Mouse (Mus musculus) lung, adult 2 months (tissue): ENCODE measurements around the gene Ncoa7. TPM values are rescaled to one million over a fixed set of nuclear protein-coding genes. Genes with fewer than 3 reads are reported as not detected.

Experiments
- DNase-seq: peaks from one replicate; pipeline ENCODE4 v3.0.0; 2022
- H3K4me1 ChIP-seq: fragments of 200-500 bp; 2 replicates; pipeline ENCODE4 v1.6.1; 2011; ENCODE audit warnings: low read length; ENCODE audit not compliant: control insufficient read depth, insufficient read depth
- H3K4me3 ChIP-seq: fragments of 200-500 bp; replicated peaks from 2 replicates; pipeline ENCODE3; 2011; ENCODE audit warnings: low read depth, mild to moderate bottlenecking, control low read depth, low read length; ENCODE audit errors: extremely low read depth
- CTCF ChIP-seq: fragments of 200-500 bp; IDR thresholded peaks from 2 replicates; pipeline ENCODE4 v1.5.1; 2011; ENCODE audit warnings: mild to moderate bottlenecking, low read length, control low read depth; ENCODE audit not compliant: insufficient read depth
- POLR2A ChIP-seq: fragments of 200-500 bp; IDR thresholded peaks from 2 replicates; pipeline ENCODE4 v1.6.1; 2011; ENCODE audit warnings: low read depth, mild to moderate bottlenecking, control low read depth, low read length, borderline replicate concordance; ENCODE audit errors: extremely low read depth
- WGBS: fragments of 180-500 bp; shearing (Covaris S2); methylation state at CpG from one replicate; pipeline ENCODE4 v1.1.7; 2018; 5-methylcytosine and 5-hydroxymethylcytosine counted together
- polyA plus RNA-seq: library from polyadenylated mRNA; depleted of rRNA; stranded (reverse); fragments of >200 nt; gene quantifications from 2 replicates; pipeline ENCODE4 v1.2.3, GENCODE M21; 2012

Gene Ncoa7
- polyA plus RNA-seq, 1 experiment: 4.6 TPM

DNA sequence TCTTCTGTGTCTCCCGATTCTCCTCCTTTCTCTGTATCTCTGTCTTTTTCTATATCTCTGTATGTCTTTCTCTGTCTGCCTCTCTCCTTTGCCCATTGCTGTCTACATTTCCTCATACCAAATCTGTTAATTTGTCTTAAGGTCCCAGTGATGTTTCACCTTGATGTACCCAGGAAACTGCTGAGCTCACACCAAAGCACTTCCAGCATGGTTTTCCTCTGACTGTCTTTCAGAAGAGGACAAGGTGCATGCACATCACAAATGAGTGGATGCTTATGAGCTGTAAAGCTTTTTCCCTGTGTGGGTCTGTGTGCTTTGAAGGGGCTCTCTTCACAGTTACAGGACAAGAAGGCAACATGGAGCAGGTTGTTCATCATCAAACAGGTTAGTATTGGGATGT, 34.3 kb downstream of the Ncoa7 start:
- no peak overlapping the region for H3K4me3 ChIP-seq

DNA sequence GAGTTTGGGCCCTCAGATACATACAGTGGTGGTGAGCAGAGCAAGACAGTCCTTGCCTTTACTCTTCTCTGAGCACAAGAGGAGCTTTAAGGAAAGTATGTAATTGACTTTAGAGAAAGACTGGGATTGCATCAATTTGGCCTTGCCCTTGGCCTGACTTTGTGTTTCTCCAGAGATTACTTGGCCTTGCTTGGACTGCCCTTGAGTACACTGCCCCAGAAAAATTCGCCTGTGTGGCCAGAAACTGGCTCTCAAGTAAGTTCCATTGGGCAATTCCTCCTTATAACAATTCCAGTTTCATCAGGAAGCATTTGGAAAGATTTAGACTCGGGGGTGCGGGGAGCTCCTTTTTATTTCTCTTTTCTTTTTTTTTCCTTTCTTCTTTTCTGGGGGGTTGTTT, 34.9 kb downstream of the Ncoa7 start:
- Histone ChIP-seq H3K4me3 (no peak overlapping the region), H3K4me1 (peaks cover 10% of the 10 kb centered on the region)
- DNase-seq: no peak
- WGBS: 52% methylated on average over 3 of the region's 3 CpGs
- TF ChIP-seq CTCF: no peak
- TF ChIP-seq POLR2A: no peak

More for the DNA sequence above, 34.3 kb downstream of the Ncoa7 start:
- peaks cover 10% of the 10 kb centered on the region for H3K4me1 ChIP-seq
- no peak for TF ChIP-seq POLR2A
- TF ChIP-seq CTCF: no peak
- DNase-seq: no peak
- WGBS: 79% methylated on average over 1 of the region's 1 CpGs

DNA sequence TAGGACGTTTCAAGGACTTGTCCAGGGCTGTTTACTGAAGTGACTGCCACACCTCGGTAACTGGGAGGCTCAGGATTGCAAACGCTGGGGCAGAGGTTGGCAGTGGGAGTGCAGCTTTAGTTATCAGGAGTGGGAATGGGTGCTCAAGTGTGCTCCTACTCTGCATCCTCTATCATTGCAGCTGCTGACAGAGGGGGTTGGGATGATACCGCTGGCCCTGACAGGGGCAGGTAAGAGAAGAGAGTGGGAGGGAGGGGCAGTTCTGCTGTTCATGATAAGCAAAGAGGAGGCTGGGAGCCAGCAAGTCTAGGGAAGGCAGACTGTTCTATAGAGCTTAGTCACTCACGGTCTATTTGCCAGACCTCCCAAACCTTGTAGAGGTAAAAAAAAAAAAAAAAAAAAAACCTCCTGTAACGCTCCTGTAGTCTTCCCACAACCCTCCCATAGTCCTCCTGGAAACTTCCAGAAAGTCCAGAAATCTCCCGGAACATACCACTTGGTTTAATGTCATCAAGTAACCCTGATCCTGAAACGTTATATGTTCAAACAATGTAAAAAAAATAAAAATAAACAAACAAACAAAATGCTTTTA, 39.9 kb downstream of the Ncoa7 start:
- no peak overlapping the region for H3K4me3 ChIP-seq
- no peak for DNase-seq
- H3K4me1 ChIP-seq: peaks cover 10% of the 10 kb centered on the region
- WGBS: 65% methylated on average over 8 of the region's 8 CpGs
- no peak for TF ChIP-seq POLR2A
- no peak for TF ChIP-seq CTCF

GRCm38 (mm10) chr10:30762284-30762964, 40.7 kb downstream of the Ncoa7 start:
- peaks cover 8% of the 10 kb centered on the region for H3K4me1 ChIP-seq
- H3K4me3 ChIP-seq: no peak overlapping the region
- no peak for DNase-seq
- WGBS: 92% methylated on average over 4 of the region's 4 CpGs
- TF ChIP-seq POLR2A (no peak), CTCF (no peak)

GRCm38 (mm10) chr10:30759360-30760147, 43.6 kb downstream of the Ncoa7 start:
- DNase-seq: no peak
- 53% methylated on average over 8 of the region's 8 CpGs for WGBS
- Histone ChIP-seq H3K4me1 (peaks cover 16% of the 10 kb centered on the region), H3K4me3 (no peak overlapping the region)
- TF ChIP-seq POLR2A: no peak
- TF ChIP-seq CTCF: no peak

- Histone ChIP-seq H3K4me3 (no peak overlapping the region), H3K4me1 (peaks cover 16% of the 10 kb centered on the region)
- TF ChIP-seq POLR2A (no peak), CTCF (no peak)
- DNase-seq: no peak
These were observed 47.1 kb downstream of the Ncoa7 start for GRCm38 (mm10) chr10:30756064-30756463.

DNA sequence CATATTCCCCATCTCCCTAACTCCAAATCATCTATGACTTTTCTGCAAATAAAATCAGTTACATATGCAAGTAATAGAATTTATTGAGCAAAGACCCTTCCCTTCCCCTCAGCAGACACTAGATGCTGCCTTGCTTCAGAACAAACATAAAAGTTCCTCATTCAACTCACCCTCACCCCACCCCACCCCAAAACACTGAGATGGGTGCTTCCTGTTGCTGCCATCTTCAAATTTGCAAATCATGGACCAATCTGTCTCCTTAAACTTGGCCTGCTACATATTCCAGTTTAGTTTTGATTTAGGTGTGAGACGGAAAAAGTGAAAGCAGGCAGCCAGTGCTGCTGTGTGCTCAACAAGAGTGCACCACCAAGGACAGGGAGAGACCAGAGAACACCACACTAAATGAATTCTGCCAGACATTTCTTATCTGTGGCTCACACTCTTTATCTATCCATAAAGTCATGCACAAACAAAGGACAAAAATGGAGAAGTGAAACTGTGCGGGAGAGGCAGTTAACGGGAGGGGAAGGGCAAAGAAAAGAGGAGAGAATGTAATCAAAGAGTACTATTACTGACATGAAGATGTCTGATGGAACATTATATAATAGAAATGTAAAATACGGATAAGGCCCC, 48.2 kb downstream of the Ncoa7 start:
- TF ChIP-seq POLR2A (no peak), CTCF (no peak)
- WGBS: 17% methylated on average over 4 of the region's 4 CpGs
- H3K4me3 ChIP-seq: peak overlapping the region; percentile 19
- no peak for DNase-seq
- peaks cover 10% of the 10 kb centered on the region for H3K4me1 ChIP-seq

- 76% methylated on average over 3 of the region's 3 CpGs for WGBS
- Histone ChIP-seq H3K4me3 (no peak overlapping the region), H3K4me1 (peaks cover 10% of the 10 kb centered on the region)
- DNase-seq: no peak
- TF ChIP-seq CTCF (no peak), POLR2A (no peak)
These were observed 49.0 kb downstream of the Ncoa7 start for GRCm38 (mm10) chr10:30754082-30754481.

DNA sequence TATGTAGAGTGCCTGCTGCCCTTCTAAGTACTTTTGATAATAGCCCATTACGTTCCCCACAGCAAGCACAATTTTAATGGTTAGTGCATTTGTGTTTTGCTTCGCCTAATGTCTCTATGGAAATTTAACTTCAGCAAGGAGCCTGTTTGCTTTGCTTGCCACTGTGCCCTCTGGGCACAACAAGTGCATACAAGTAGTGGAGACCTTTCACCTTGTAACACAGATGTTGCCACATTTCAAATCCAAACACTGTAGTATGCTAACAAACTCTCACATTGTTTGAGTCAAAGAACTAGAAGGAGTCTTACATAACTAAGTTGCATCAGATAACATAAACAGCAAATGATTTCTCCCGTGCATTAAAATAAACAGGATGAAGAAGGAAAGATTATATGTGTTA, 50.6 kb downstream of the Ncoa7 start:
- DNase-seq: no peak
- Histone ChIP-seq H3K4me1 (peaks cover 8% of the 10 kb centered on the region), H3K4me3 (no peak overlapping the region)
- TF ChIP-seq POLR2A (no peak), CTCF (no peak)
- WGBS: 50% methylated on average over 3 of the region's 3 CpGs

DNA sequence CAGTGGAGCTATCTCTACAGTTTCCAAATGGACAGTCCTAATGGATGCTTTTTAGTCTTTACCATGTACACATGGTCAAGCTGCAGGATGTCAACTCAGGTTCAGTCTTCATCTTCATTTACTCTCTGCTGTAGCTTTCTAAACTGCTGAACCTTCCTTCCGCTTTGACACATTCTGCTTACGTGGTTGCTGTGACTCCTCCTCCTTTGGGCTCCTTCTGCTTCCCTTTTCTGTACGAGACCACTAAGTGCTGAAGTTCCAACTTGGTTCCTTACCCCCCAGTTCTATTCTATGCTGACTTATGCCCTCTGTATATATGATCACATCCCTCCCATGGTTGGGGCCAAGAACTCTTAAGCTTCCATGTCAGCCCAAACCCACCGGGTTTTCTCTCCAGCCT, 51.5 kb downstream of the Ncoa7 start:
- TF ChIP-seq POLR2A (no peak), CTCF (no peak)
- WGBS: 91% methylated on average over 4 of the region's 4 CpGs
- DNase-seq: no peak
- no peak overlapping the region for H3K4me3 ChIP-seq
- H3K4me1 ChIP-seq: peaks cover 8% of the 10 kb centered on the region
